Mouse (Mus musculus) intestine, postnatal 0 days (tissue): ENCODE results near the gene Rps6kl1. TPM values are rescaled to one million over a fixed set of nuclear protein-coding genes. Genes with fewer than 3 reads are reported as not detected.

ENCODE experiments used
- ATAC-seq: fragments of 200-750 bp; cut with Nextera tagmentation; 2 replicates; pipeline ENCODE4 v1.8.0; 2017; ENCODE audit warnings: mild to moderate bottlenecking, moderate TSS enrichment, moderate library complexity
- H3K27ac ChIP-seq: fragments of 300-500 bp; sonication (generic); 2 replicates; pipeline ENCODE4 v1.5.1; 2014; ENCODE audit warnings: mild to moderate bottlenecking, low read depth, low read length, moderate library complexity
- H3K27me3 ChIP-seq: fragments of 300-500 bp; sonication (generic); replicated peaks from 2 replicates; pipeline ENCODE4 v1.6.1; 2014; ENCODE audit warnings: low read length, mixed read lengths; ENCODE audit not compliant: control insufficient read depth, insufficient read depth
- H3K36me3 ChIP-seq: fragments of 300-500 bp; sonication (generic); 2 replicates; pipeline ENCODE4 v1.6.1; 2014; ENCODE audit warnings: mild to moderate bottlenecking, moderate library complexity; ENCODE audit not compliant: control insufficient read depth, insufficient read depth
- H3K4me1 ChIP-seq: fragments of 300-500 bp; sonication (generic); replicated peaks from 2 replicates; pipeline ENCODE4 v1.6.1; 2014; ENCODE audit warnings: antibody characterized with exemption, low read length, mixed read lengths; ENCODE audit not compliant: control insufficient read depth, insufficient read depth
- H3K4me2 ChIP-seq: fragments of 300-500 bp; sonication (generic); replicated peaks from 2 replicates; pipeline ENCODE4 v1.6.1; 2014; ENCODE audit warnings: low read depth, mild to moderate bottlenecking, moderate library complexity
- H3K4me3 ChIP-seq: fragments of 300-500 bp; sonication (generic); 2 replicates; pipeline ENCODE4 v1.5.1; 2014; ENCODE audit warnings: low read depth, low read length
- H3K9ac ChIP-seq: fragments of 300-500 bp; sonication (generic); 2 replicates; pipeline ENCODE4 v1.6.1; 2014; ENCODE audit warnings: mild to moderate bottlenecking, low read depth, low read length
- H3K9me3 ChIP-seq: fragments of 300-500 bp; sonication (generic); 2 replicates; pipeline ENCODE4 v1.6.1; 2016; ENCODE audit warnings: mixed run types; ENCODE audit not compliant: control insufficient read depth
- CTCF ChIP-seq: sonication (generic); IDR thresholded peaks from 2 replicates; pipeline ENCODE4 v1.5.1; 2016; ENCODE audit warnings: low read depth, mild to moderate bottlenecking, control low read depth, antibody characterized with exemption, moderate library complexity
- WGBS: fragments of 180-500 bp; shearing (Covaris S2); extraction: QIAGEN DNeasy Blood & Tissue Kit; methylation state at CpG from one replicate; pipeline ENCODE4 v1.1.7; 2014; 5-methylcytosine and 5-hydroxymethylcytosine counted together
- polyA plus RNA-seq: library from polyadenylated mRNA; unstranded; fragments of >200 nt; fragmentation: Nextera tagmentation; extraction: Ambion mirVana; gene quantifications from 2 replicates; pipeline ENCODE4 v1.2.1, GENCODE M21; 2015

The Rps6kl1 gene
- polyA plus RNA-seq, 1 experiment from 2014 or later, result 1.3 TPM

DNA sequence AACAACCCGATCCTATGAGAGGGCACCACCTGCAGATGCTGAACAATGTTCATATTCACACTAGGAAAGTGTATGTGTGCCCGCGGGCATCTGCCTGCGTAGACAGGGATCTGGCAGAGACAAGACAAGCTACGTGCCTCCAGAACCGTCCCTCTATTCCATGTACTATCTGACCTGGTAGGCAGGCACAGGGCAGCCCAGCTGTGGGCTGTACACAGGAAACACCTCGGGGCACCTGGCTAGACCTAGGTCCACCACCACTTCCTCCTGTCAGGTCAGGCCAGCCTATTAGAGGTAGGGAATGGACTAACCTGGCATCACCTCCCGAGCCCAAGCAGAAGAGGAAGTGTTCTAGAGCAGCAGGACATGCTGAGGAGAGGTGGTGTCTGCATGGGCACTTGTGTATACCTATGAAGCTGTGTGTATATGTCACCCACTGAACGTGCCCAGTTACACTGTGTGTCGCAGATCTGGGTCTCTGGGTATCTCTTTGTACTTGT is 26.7 kb upstream of the Rps6kl1 start, which contains the start of gene Pgf:
Gene Pgf, minus strand, starts transcription at position 51 of the 500 bp plus-strand sequence.
- no peaks in the 10 kb centered on the region for H3K9me3 ChIP-seq
- 0 out of 2 replicates have a peak, but pooled peaks cover 6% of the 10 kb centered on the region for H3K27me3 ChIP-seq
- no peak for ATAC-seq
- no peak for TF ChIP-seq CTCF
- H3K27ac ChIP-seq, result no peak within 1 kb of the TSS
- H3K4me1 ChIP-seq, result no peaks in the 10 kb centered on the region
- peak within 1 kb of the TSS; percentile 82 for H3K4me2 ChIP-seq
- no peaks in the 10 kb centered on the region for H3K36me3 ChIP-seq
- H3K9ac ChIP-seq, result peak within 1 kb of the TSS; percentile 45
- peak within 1 kb of the TSS; percentile 38 for H3K4me3 ChIP-seq
- 79% methylated on average over 10 of the region's 10 CpGs for WGBS

- 0 out of 2 replicates have a peak, but pooled peaks have one; percentile 44 for ATAC-seq
- WGBS, result 2% methylated on average over 32 of the region's 32 CpGs
- Histone ChIP-seq H3K9me3 (no peaks in the 10 kb centered on the region), H3K27ac (no peak overlapping the region), H3K4me1 (no peaks in the 10 kb centered on the region), H3K4me3 (peak overlapping the region; percentile 38), H3K4me2 (peak overlapping the region; percentile 82), H3K36me3 (no peaks in the 10 kb centered on the region), H3K27me3 (0 out of 2 replicates have a peak, but pooled peaks cover 6% of the 10 kb centered on the region), H3K9ac (peak overlapping the region; percentile 45)
- peak; percentile 2; the same call in 1 of the 2 replicates for TF ChIP-seq CTCF
These were observed 25.9 kb upstream of the Rps6kl1 start for GRCm38 (mm10) chr12:85176846-85177523.

GRCm38 (mm10) chr12:85175926-85176845 is 25.1 kb upstream of the Rps6kl1 start:
- Histone ChIP-seq H3K9me3 (no peaks in the 10 kb centered on the region), H3K4me3 (peak overlapping the region; percentile 38), H3K27ac (no peak overlapping the region), H3K9ac (peak overlapping the region; percentile 45; the same call in 1 of the 2 replicates), H3K27me3 (0 out of 2 replicates have a peak, but pooled peaks cover 6% of the 10 kb centered on the region), H3K4me1 (no peaks in the 10 kb centered on the region), H3K36me3 (no peaks in the 10 kb centered on the region), H3K4me2 (peak overlapping the region; percentile 82)
- ATAC-seq, result no peak; the same call in 1 of the 2 replicates
- 34% methylated on average over 11 of the region's 11 CpGs for WGBS
- TF ChIP-seq CTCF, result no peak

DNA sequence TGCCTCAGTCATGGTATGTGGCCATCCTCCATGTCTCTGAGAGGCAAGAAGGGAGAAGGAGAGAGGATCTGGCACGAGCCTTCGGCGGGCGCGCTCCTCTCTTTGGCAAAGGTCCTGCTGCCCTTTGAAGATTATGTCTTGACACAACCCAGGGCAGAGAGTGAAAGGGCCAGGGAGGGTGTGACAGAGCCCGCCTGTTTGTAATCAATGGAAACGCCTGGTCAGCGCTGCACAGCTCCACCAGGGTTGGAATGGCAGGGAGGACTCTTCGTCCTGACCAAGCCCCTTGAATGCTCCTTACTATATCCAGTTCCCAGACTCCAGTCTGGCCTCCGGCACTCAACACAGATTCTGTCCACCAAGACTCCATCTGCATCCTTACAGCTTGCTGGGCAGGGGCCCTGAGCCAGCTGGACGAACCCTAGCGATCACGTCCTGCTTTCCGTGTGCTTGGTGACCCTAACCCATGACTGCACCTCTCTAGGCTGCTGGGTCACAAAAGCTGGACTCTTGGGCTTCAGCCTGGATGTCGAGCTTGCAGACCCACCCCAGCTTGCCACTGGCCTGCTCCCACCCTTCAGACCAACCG is 24.1 kb upstream of the Rps6kl1 start:
- no peak for TF ChIP-seq CTCF
- Histone ChIP-seq H3K27ac (no peak overlapping the region), H3K4me3 (no peak overlapping the region), H3K27me3 (0 out of 2 replicates have a peak, but pooled peaks cover 6% of the 10 kb centered on the region), H3K9ac (0 out of 2 replicates have a peak overlapping the region, but pooled peaks have one; percentile 17), H3K9me3 (no peaks in the 10 kb centered on the region), H3K4me1 (no peaks in the 10 kb centered on the region), H3K4me2 (peak overlapping the region; percentile 82), H3K36me3 (no peaks in the 10 kb centered on the region)
- no peak for ATAC-seq
- 56% methylated on average over 16 of the region's 16 CpGs for WGBS

DNA sequence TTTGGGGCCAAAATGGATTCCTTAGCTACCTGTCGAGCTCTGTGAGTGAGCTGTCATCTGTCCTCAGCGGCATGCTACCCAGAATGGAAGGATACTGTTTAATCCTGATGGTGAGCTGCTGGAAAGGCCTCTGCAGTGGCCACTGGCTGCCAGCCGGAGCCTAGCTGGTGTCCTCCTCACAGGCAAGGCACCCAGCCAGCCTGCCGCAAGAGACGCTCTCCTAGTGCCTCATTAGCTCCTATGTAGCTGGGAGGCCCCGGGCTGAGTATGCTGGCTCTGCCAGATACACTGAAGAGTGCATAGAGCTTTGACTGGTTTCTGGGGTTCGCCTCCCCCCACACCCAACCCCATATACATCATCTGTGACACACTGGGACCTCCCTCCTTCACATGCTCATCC is 23.0 kb upstream of the Rps6kl1 start:
- 0 out of 2 replicates have a peak, but pooled peaks have one; percentile 2 for TF ChIP-seq CTCF
- no peak for ATAC-seq
- Histone ChIP-seq H3K4me2 (no peak overlapping the region), H3K9me3 (no peaks in the 10 kb centered on the region), H3K4me1 (no peaks in the 10 kb centered on the region), H3K27me3 (0 out of 2 replicates have a peak, but pooled peaks cover 6% of the 10 kb centered on the region), H3K36me3 (no peaks in the 10 kb centered on the region), H3K4me3 (no peak overlapping the region), H3K9ac (no peak overlapping the region), H3K27ac (no peak overlapping the region)
- 76% methylated on average over 7 of the region's 7 CpGs for WGBS
